Mouse (Mus musculus) adrenal gland, adult 18-20 months (tissue): ENCODE results near the gene Ptpru. TPM values are rescaled to one million over a fixed set of nuclear protein-coding genes. Genes with fewer than 3 reads are reported as not detected.

ENCODE experiments used
- DNase-seq, 2 experiments: peaks; one replicate each; pipeline ENCODE4 v3.0.0; 2021 to 2022; ENCODE audit warnings: low spot score in 2 of 2
- long read RNA-seq, 2 experiments: library from polyadenylated mRNA; stranded (forward); transcript quantifications; one replicate each; pipeline ENCODE4 v2.0.0; 2021
- total RNA-seq, 2 experiments: library from RNA; stranded (reverse); gene quantifications; 1 replicate in 1 of 2; 2 replicates in 1 of 2; pipeline ENCODE4 v1.2.3; 2021

The Ptpru gene
- total RNA-seq = 10 to 100 TPM; 49.3 to 55.5 TPM
- long read RNA-seq, experiment 1, full-length matches to known transcripts = 2 of 24 reads
- long read RNA-seq, experiment 1, partial matches to known transcripts = 9 of 24 reads
- long read RNA-seq, experiment 1, other reads (novel, unspliced or antisense) = 13 of 24 reads
- long read RNA-seq, experiment 2, full-length matches to known transcripts = 1 of 15 reads
- long read RNA-seq, experiment 2, partial matches to known transcripts = 10 of 15 reads
- long read RNA-seq, experiment 2, other reads (novel, unspliced or antisense) = 4 of 15 reads

- peak; percentile 99 for DNase-seq
Measured at GRCm38 (mm10) chr4:131837872-131838524, at the start of gene Ptpru. Gene Ptpru (minus strand): TSS chr4:131838288.

GRCm38 (mm10) chr4:131885376-131885775 is 47.3 kb upstream of the Ptpru start:
- DNase-seq = no peak

- no peak for DNase-seq
Measured at GRCm38 (mm10) chr4:131883571-131883970, 45.5 kb upstream of the Ptpru start.

- no peak for DNase-seq
Measured at GRCm38 (mm10) chr4:131881306-131881705, 43.2 kb upstream of the Ptpru start.

- DNase-seq = no peak
Measured at GRCm38 (mm10) chr4:131879692-131880091, 41.6 kb upstream of the Ptpru start.

- DNase-seq = no peak
Measured at GRCm38 (mm10) chr4:131876836-131877235, 38.7 kb upstream of the Ptpru start.

- no peak for DNase-seq
Measured at GRCm38 (mm10) chr4:131875242-131875641, 37.2 kb upstream of the Ptpru start.

- no peak for DNase-seq
Measured at GRCm38 (mm10) chr4:131874567-131874966, 36.5 kb upstream of the Ptpru start.

GRCm38 (mm10) chr4:131874169-131874536 is 36.1 kb upstream of the Ptpru start:
- no peak for DNase-seq

GRCm38 (mm10) chr4:131873293-131874168 is 35.4 kb upstream of the Ptpru start, which contains the start of gene Srsf4:
Gene Srsf4 (plus strand): TSS chr4:131873617.
- DNase-seq = peak; percentile 90 to 91

GRCm38 (mm10) chr4:131872672-131873292 is 34.7 kb upstream of the Ptpru start:
- no peak for DNase-seq

- no peak for DNase-seq
Measured at GRCm38 (mm10) chr4:131861341-131861739, 23.3 kb upstream of the Ptpru start.

GRCm38 (mm10) chr4:131860492-131861340 is 22.6 kb upstream of the Ptpru start:
- peak; percentile 71 to 76 for DNase-seq

- no peak for DNase-seq
Measured at GRCm38 (mm10) chr4:131854950-131855349, 16.9 kb upstream of the Ptpru start.

- DNase-seq = no peak
Measured at GRCm38 (mm10) chr4:131849986-131850638, 12.0 kb upstream of the Ptpru start.

GRCm38 (mm10) chr4:131848082-131848481 is 10.0 kb upstream of the Ptpru start:
- no peak for DNase-seq

GRCm38 (mm10) chr4:131845991-131846778 is 8.1 kb upstream of the Ptpru start:
- DNase-seq = no peak

- peak; percentile 95 to 97 for DNase-seq
Measured at GRCm38 (mm10) chr4:131843290-131843743, 5.2 kb upstream of the Ptpru start, which contains the start of gene Mecr. Gene Mecr (plus strand): TSS chr4:131843470.
